Mouse (Mus musculus): ENCODE results near the gene Tbc1d25. TPM values are rescaled to one million over a fixed set of nuclear protein-coding genes. Genes with fewer than 3 reads are reported as not detected.

Gene Tbc1d25
- 2.1 and 2.2 TPM in 2 replicates for polyA plus RNA-seq (2015; fragmentation: Nextera tagmentation; extraction: Ambion mirVana)

DNA sequence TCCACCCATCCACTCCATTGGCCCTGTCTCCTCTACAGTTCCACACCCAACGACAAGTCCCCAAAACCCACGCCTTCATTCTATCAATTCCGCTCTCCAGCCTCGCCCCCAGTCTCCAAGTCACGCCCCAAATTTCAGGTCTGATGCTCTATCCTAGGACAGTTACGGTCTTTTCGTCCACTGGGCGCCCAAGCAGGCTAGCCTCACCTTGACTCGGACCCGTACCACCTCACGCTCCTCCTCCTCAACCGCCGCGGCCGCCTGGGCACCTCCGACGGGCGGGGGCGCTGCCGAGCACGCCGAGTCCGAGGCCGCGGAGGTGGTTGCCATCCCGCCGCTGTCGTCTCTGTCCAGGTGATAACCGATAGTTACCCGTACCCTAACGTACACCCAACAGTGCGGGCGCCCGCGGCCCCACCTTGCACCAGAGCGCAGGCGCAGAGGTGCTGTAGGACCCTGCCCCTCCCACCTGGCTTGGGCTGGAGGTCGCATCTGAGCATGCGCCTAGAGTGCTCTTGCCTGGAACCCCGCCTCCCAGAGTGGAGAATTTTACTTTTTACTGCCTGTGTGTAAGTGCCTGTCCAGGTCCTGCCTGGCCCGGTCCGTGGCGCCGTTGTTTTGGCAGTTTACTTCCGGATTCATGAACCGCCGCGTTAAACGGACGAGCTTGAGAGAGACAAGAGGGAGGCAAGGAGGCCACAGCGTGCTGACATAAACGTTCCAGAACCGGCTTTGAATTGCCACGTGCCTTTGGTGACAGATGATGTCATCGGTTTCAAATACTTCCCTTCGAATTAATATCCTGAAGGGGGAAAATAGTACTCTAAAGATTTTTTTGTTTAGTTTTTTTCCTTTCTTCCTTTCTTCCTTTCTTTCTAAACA, at the start of gene Tbc1d25:
Gene Tbc1d25 (minus strand): TSS at position 678 of the 882 bp plus-strand sequence.
- H3K4me2 ChIP-seq (ENCODE audit: low read depth, low read length) = peak within 1 kb of the TSS; percentile 73
- WGBS (ENCODE audit: insufficient replicate concordance) = 14% methylated on average over 55 of the region's 56 CpGs
- H3K27me3 ChIP-seq (ENCODE audit: insufficient read depth, low read length) = no peaks in the 10 kb centered on the region
- H3K36me3 ChIP-seq (replicated peaks; ENCODE audit: insufficient read depth, low read length) = no peaks in the 10 kb centered on the region
- DNase-seq (peak; percentile 87), ATAC-seq (peak; percentile 94)
- peak within 1 kb of the TSS; percentile 68 for H3K9ac ChIP-seq (replicated peaks)
- H3K27ac ChIP-seq (ENCODE audit: low read depth) = peak within 1 kb of the TSS; percentile 58
- TF ChIP-seq EP300 (IDR thresholded peaks at IDR 0.05; ENCODE audit: low read depth) (no peak), CTCF (IDR thresholded peaks at IDR 0.05; ENCODE audit: low read depth) (peak; percentile 64)
- H3K4me3 ChIP-seq (ENCODE audit: low read depth, low read length) = peak within 1 kb of the TSS; percentile 70
- H3K9me3 ChIP-seq (ENCODE audit: low read length) = no peaks in the 10 kb centered on the region
- H3K4me1 ChIP-seq (ENCODE audit: insufficient read depth) = peaks cover 4% of the 10 kb centered on the region; the same call in 1 of the 2 replicates

DNA sequence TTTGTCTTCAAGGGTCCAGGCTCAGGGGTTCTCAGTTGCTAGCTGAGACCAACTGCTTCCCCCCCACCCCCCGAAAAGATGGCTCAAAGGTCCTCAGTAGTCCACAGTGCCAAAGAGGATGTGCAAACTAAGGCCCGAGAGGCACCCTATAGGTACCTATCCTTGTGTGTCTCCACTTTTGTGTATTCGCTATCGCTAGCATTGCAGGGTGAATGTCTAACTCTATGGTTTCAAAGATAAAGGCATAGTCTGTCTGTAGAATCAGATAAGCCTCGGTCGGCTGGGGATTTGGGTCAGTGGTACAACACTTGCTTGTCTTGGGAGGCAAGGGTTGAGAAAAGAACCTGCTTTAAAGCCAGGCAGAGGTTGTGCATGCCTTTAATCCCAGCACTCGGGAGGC, 47.5 kb upstream of the Tbc1d25 start:
- Histone ChIP-seq H3K27me3 (ENCODE audit: insufficient read depth, low read length) (no peaks in the 10 kb centered on the region), H3K9ac (replicated peaks) (no peak overlapping the region), H3K4me3 (ENCODE audit: low read depth, low read length) (no peak overlapping the region), H3K4me1 (ENCODE audit: insufficient read depth) (no peaks in the 10 kb centered on the region), H3K4me2 (ENCODE audit: low read depth, low read length) (no peak overlapping the region), H3K27ac (ENCODE audit: low read depth) (no peak overlapping the region), H3K36me3 (replicated peaks; ENCODE audit: insufficient read depth, low read length) (no peaks in the 10 kb centered on the region), H3K9me3 (ENCODE audit: low read length) (no peaks in the 10 kb centered on the region)
- no peak for TF ChIP-seq EP300 (IDR thresholded peaks at IDR 0.05; ENCODE audit: low read depth)
- TF ChIP-seq CTCF (IDR thresholded peaks at IDR 0.05; ENCODE audit: low read depth) = no peak
- 60% methylated on average over 7 of the region's 7 CpGs for WGBS (ENCODE audit: insufficient replicate concordance)
- no peak for DNase-seq
- no peak for ATAC-seq

GRCm38 (mm10) chrX:8222678-8223421, 46.9 kb upstream of the Tbc1d25 start:
- 67% methylated on average over 7 of the region's 7 CpGs for WGBS (ENCODE audit: insufficient replicate concordance)
- ATAC-seq (no peak), DNase-seq (no peak)
- H3K4me1 ChIP-seq (ENCODE audit: insufficient read depth) = no peaks in the 10 kb centered on the region
- no peaks in the 10 kb centered on the region for H3K27me3 ChIP-seq (ENCODE audit: insufficient read depth, low read length)
- H3K9ac ChIP-seq (replicated peaks) = no peak overlapping the region
- no peaks in the 10 kb centered on the region for H3K9me3 ChIP-seq (ENCODE audit: low read length)
- no peak overlapping the region for H3K4me3 ChIP-seq (ENCODE audit: low read depth, low read length)
- H3K36me3 ChIP-seq (replicated peaks; ENCODE audit: insufficient read depth, low read length) = no peaks in the 10 kb centered on the region
- no peak overlapping the region for H3K4me2 ChIP-seq (ENCODE audit: low read depth, low read length)
- TF ChIP-seq CTCF (IDR thresholded peaks at IDR 0.05; ENCODE audit: low read depth) (no peak), EP300 (IDR thresholded peaks at IDR 0.05; ENCODE audit: low read depth) (no peak)
- no peak overlapping the region for H3K27ac ChIP-seq (ENCODE audit: low read depth)

DNA sequence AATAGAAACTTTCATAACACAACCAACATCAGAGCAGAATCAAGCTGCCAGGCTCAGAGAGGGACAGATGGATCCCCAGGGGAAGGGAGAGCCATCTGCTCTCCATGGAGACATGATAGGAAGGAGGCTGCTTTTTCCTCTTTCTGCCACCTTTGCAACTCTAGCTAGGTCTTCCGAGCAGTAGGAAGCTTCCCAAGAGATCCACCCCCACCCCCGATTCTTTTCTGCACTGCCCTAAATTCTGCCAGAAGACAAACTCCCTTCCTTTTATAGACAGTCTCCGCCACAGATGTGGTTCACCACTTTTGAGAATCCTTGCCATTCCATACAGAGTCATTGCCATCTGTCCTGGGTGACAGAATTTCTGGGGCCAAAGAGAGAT, 46.3 kb upstream of the Tbc1d25 start:
- DNase-seq = no peak
- no peak overlapping the region for H3K9ac ChIP-seq (replicated peaks)
- no peaks in the 10 kb centered on the region for H3K4me1 ChIP-seq (ENCODE audit: insufficient read depth)
- ATAC-seq = no peak
- H3K27ac ChIP-seq (ENCODE audit: low read depth) = no peak overlapping the region
- WGBS (ENCODE audit: insufficient replicate concordance) = 57% methylated on average over 3 of the region's 3 CpGs
- no peak for TF ChIP-seq CTCF (IDR thresholded peaks at IDR 0.05; ENCODE audit: low read depth)
- TF ChIP-seq EP300 (IDR thresholded peaks at IDR 0.05; ENCODE audit: low read depth) = no peak
- H3K27me3 ChIP-seq (ENCODE audit: insufficient read depth, low read length) = no peaks in the 10 kb centered on the region
- H3K9me3 ChIP-seq (ENCODE audit: low read length) = no peaks in the 10 kb centered on the region
- H3K4me3 ChIP-seq (ENCODE audit: low read depth, low read length) = no peak overlapping the region
- H3K36me3 ChIP-seq (replicated peaks; ENCODE audit: insufficient read depth, low read length) = no peaks in the 10 kb centered on the region
- H3K4me2 ChIP-seq (ENCODE audit: low read depth, low read length) = no peak overlapping the region

GRCm38 (mm10) chrX:8219651-8220050, 43.7 kb upstream of the Tbc1d25 start:
- H3K9me3 ChIP-seq (ENCODE audit: low read length) = no peaks in the 10 kb centered on the region
- no peaks in the 10 kb centered on the region for H3K27me3 ChIP-seq (ENCODE audit: insufficient read depth, low read length)
- no peak overlapping the region for H3K9ac ChIP-seq (replicated peaks)
- no peaks in the 10 kb centered on the region for H3K4me1 ChIP-seq (ENCODE audit: insufficient read depth)
- 56% methylated on average over 8 of the region's 8 CpGs for WGBS (ENCODE audit: insufficient replicate concordance)
- H3K4me2 ChIP-seq (ENCODE audit: low read depth, low read length) = no peak overlapping the region
- no peaks in the 10 kb centered on the region for H3K36me3 ChIP-seq (replicated peaks; ENCODE audit: insufficient read depth, low read length)
- ATAC-seq (no peak), DNase-seq (no peak)
- no peak overlapping the region for H3K27ac ChIP-seq (ENCODE audit: low read depth)
- TF ChIP-seq CTCF (IDR thresholded peaks at IDR 0.05; ENCODE audit: low read depth) = no peak
- H3K4me3 ChIP-seq (ENCODE audit: low read depth, low read length) = no peak overlapping the region

DNA sequence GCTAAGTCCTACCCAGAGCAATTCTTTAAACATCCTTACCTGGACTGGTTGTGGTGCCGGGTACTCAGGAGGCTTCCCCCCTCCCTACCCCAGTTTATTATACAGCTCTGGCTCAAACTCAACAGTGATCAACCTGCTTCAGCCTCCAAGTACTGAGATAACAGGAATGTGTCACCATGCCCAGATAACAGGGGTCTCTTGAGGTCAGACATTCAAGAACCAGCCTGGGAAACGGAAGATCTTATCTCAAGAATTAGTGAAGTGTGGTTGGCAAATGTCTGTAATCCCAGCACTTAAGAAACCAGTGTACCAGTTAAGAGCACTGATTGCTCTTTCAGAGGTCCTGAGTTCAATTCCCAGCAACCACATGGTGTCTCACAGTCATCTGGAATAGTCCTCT, 42.1 kb upstream of the Tbc1d25 start:
- Histone ChIP-seq H3K27ac (ENCODE audit: low read depth) (no peak overlapping the region), H3K9ac (replicated peaks) (no peak overlapping the region), H3K4me2 (ENCODE audit: low read depth, low read length) (no peak overlapping the region), H3K27me3 (ENCODE audit: insufficient read depth, low read length) (no peaks in the 10 kb centered on the region), H3K36me3 (replicated peaks; ENCODE audit: insufficient read depth, low read length) (no peaks in the 10 kb centered on the region), H3K4me1 (ENCODE audit: insufficient read depth) (no peaks in the 10 kb centered on the region), H3K4me3 (ENCODE audit: low read depth, low read length) (no peak overlapping the region), H3K9me3 (ENCODE audit: low read length) (no peaks in the 10 kb centered on the region)
- no peak for ATAC-seq
- 44% methylated on average over 2 of the region's 2 CpGs for WGBS (ENCODE audit: insufficient replicate concordance)
- TF ChIP-seq CTCF (IDR thresholded peaks at IDR 0.05; ENCODE audit: low read depth) = no peak
- no peak for TF ChIP-seq EP300 (IDR thresholded peaks at IDR 0.05; ENCODE audit: low read depth)
- DNase-seq = no peak

Measured in liver, postnatal 0 days (tissue).